Mouse (Mus musculus) midbrain, embryonic 16.5 days (tissue): ENCODE measurements around the gene Larp6. TPM values are rescaled to one million over a fixed set of nuclear protein-coding genes. Genes with fewer than 3 reads are reported as not detected.

Experiments used
- ATAC-seq: fragments of 200-750 bp; cut with Nextera tagmentation; 2 replicates; pipeline ENCODE4 v1.8.0; 2017; ENCODE audit warnings: moderate TSS enrichment
- H3K27ac ChIP-seq: fragments of 300-500 bp; sonication (generic); 2 replicates; pipeline ENCODE4 v1.5.1; 2014; ENCODE audit warnings: mild to moderate bottlenecking, low read length, mixed read lengths
- H3K27me3 ChIP-seq: fragments of 300-500 bp; sonication (generic); 2 replicates; pipeline ENCODE4 v1.6.1; 2014; ENCODE audit warnings: low read depth, low read length, mixed read lengths; ENCODE audit not compliant: control insufficient read depth, insufficient read depth
- H3K36me3 ChIP-seq: fragments of 300-500 bp; sonication (generic); 2 replicates; pipeline ENCODE4 v1.6.1; 2014; ENCODE audit warnings: mild to moderate bottlenecking, low read length, moderate library complexity, mixed read lengths; ENCODE audit not compliant: control insufficient read depth, insufficient read depth
- H3K4me1 ChIP-seq: fragments of 300-500 bp; sonication (generic); 2 replicates; pipeline ENCODE4 v1.6.1; 2014; ENCODE audit warnings: mild to moderate bottlenecking, low read length, mixed read lengths; ENCODE audit not compliant: control insufficient read depth, insufficient read depth
- H3K4me2 ChIP-seq: fragments of 300-500 bp; sonication (generic); 2 replicates; pipeline ENCODE4 v1.6.1; 2014; ENCODE audit warnings: mild to moderate bottlenecking, low read length, mixed read lengths
- H3K4me3 ChIP-seq: fragments of 300-500 bp; sonication (generic); 2 replicates; pipeline ENCODE4 v1.5.1; 2014; ENCODE audit warnings: low read depth, mild to moderate bottlenecking, low read length, moderate library complexity, mixed read lengths
- H3K9ac ChIP-seq: fragments of 300-500 bp; sonication (generic); 2 replicates; pipeline ENCODE4 v1.6.1; 2014; ENCODE audit warnings: low read depth, low read length, mixed read lengths
- H3K9me3 ChIP-seq: fragments of 300-500 bp; sonication (generic); replicated peaks from 2 replicates; pipeline ENCODE4 v1.6.1; 2014; ENCODE audit warnings: mild to moderate bottlenecking, low read length, mixed read lengths; ENCODE audit not compliant: control insufficient read depth, poor library complexity, severe bottlenecking
- WGBS: fragments of 180-500 bp; shearing (Covaris S2); extraction: QIAGEN DNeasy Blood & Tissue Kit; methylation state at CpG from one replicate; pipeline ENCODE4 v1.1.7; 2014; 5-methylcytosine and 5-hydroxymethylcytosine counted together
- polyA plus RNA-seq: library from polyadenylated mRNA; unstranded; fragments of >200 nt; fragmentation: Nextera tagmentation; extraction: Ambion mirVana; gene quantifications from 2 replicates; pipeline ENCODE4 v1.2.1, GENCODE M21; 2015

The Larp6 gene
- polyA plus RNA-seq, 1 experiment from 2014 or later, result 22.9 TPM

GRCm38 (mm10) chr9:60747672-60748071 is 34.9 kb downstream of the Larp6 start:
- no peaks in the 10 kb centered on the region for H3K36me3 ChIP-seq
- H3K9me3 ChIP-seq, result no peaks in the 10 kb centered on the region
- no peak overlapping the region for H3K9ac ChIP-seq
- no peak overlapping the region for H3K4me3 ChIP-seq
- H3K27ac ChIP-seq, result no peak overlapping the region
- no peaks in the 10 kb centered on the region for H3K4me1 ChIP-seq
- no peak overlapping the region for H3K4me2 ChIP-seq
- ATAC-seq, result no peak
- no peaks in the 10 kb centered on the region for H3K27me3 ChIP-seq
- WGBS, result 92% methylated on average over 5 of the region's 5 CpGs

DNA sequence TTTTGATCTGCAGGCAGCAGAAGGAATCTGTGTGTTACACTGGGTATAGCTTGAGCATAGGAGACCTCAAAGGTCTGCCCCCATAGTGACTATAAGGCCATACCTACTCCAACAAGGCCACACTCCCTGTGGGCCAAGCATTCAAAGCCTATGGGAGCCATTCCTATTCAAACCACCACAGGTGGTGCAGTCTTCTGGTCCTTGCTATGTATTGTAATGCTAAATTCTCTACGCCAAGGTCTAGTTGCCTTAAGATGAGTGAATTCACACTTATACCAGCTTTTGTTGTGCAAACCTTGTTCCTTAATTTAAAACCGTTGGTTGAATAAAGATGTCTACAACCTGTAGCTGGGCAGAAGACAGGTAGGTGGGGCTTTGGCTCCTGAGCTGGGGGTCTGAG is 35.4 kb downstream of the Larp6 start:
- 73% methylated on average over 2 of the region's 2 CpGs for WGBS
- H3K27ac ChIP-seq, result no peak overlapping the region
- no peaks in the 10 kb centered on the region for H3K36me3 ChIP-seq
- H3K4me1 ChIP-seq, result no peaks in the 10 kb centered on the region
- no peak for ATAC-seq
- no peak overlapping the region for H3K4me2 ChIP-seq
- H3K27me3 ChIP-seq, result no peaks in the 10 kb centered on the region
- H3K4me3 ChIP-seq, result no peak overlapping the region
- H3K9me3 ChIP-seq, result no peaks in the 10 kb centered on the region
- H3K9ac ChIP-seq, result no peak overlapping the region

DNA sequence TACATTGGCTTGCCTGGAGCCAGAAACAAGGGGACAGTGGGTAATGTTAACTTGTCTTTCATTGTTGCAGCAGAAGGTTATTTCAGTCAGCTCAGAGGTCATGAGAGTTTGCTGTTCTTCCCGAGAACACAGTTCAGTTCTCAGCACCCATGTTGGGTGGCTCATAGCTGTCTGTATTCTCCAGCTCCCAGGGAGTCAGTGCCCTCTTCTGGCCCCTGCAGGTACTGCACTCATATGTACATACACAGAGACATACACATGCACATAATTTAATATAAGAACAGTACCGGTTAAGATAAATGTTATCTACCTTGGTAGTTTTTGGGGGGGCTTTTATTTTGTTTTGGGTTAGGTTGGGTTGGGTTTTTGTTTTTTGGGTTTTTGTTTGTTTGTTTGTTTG is 36.3 kb downstream of the Larp6 start:
- Histone ChIP-seq H3K27me3 (no peaks in the 10 kb centered on the region), H3K27ac (no peak overlapping the region), H3K9me3 (no peaks in the 10 kb centered on the region), H3K9ac (no peak overlapping the region), H3K36me3 (no peaks in the 10 kb centered on the region), H3K4me3 (no peak overlapping the region), H3K4me2 (no peak overlapping the region), H3K4me1 (no peaks in the 10 kb centered on the region)
- ATAC-seq, result no peak
- 95% methylated on average over 2 of the region's 2 CpGs for WGBS

DNA sequence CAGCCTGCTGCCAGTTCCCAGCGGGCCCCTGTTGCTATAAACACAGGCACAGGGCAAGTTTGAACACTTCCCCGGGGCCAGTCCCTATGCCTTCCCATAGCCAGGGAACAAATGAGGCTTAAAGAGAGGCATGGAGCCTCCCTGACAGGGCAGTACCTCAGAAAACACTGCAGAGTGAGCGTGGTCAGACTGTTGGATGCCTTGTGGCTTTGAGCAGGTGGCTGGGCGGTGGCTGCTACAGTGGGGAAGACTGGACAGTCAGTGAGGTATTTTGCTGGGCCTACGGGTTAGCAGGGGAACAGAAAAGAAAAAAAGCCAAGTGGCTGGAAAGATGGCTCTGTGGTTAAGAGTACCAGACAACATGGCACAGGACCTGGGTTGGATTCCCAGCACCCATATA is 38.3 kb downstream of the Larp6 start:
- ATAC-seq, result no peak
- Histone ChIP-seq H3K36me3 (no peaks in the 10 kb centered on the region), H3K4me2 (no peak overlapping the region), H3K27me3 (no peaks in the 10 kb centered on the region), H3K9ac (no peak overlapping the region), H3K9me3 (no peaks in the 10 kb centered on the region), H3K4me1 (no peaks in the 10 kb centered on the region), H3K27ac (no peak overlapping the region), H3K4me3 (no peak overlapping the region)
- 91% methylated on average over 5 of the region's 5 CpGs for WGBS

GRCm38 (mm10) chr9:60751971-60752370 is 39.2 kb downstream of the Larp6 start:
- ATAC-seq, result no peak
- H3K4me3 ChIP-seq, result no peak overlapping the region
- no peak overlapping the region for H3K4me2 ChIP-seq
- H3K4me1 ChIP-seq, result no peaks in the 10 kb centered on the region
- H3K9ac ChIP-seq, result no peak overlapping the region
- no peak overlapping the region for H3K27ac ChIP-seq
- H3K36me3 ChIP-seq, result no peaks in the 10 kb centered on the region
- 79% methylated on average over 6 of the region's 6 CpGs for WGBS
- H3K9me3 ChIP-seq, result no peaks in the 10 kb centered on the region
- no peaks in the 10 kb centered on the region for H3K27me3 ChIP-seq

DNA sequence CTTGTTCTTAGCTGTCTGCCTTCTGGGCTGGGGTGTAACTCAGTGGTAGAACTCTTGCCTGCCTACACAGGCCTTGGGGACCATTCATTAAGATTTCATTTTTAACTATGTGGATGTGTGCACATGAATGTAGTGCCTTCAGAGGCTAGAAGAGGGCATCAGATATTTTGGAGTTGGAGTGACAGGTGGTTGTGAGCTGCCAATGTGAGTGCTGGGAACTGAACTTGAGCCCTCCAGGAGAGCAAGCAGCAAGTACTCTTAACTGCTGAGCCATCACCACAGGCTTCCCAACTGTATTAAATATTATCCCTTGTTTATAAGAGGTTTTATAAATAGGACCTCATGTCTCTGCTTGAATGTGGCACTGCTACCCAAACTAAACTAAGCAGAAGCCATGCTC is 39.8 kb downstream of the Larp6 start:
- H3K27ac ChIP-seq, result no peak overlapping the region
- H3K9ac ChIP-seq, result no peak overlapping the region
- no peaks in the 10 kb centered on the region for H3K9me3 ChIP-seq
- ATAC-seq, result no peak
- H3K4me1 ChIP-seq, result no peaks in the 10 kb centered on the region
- H3K36me3 ChIP-seq, result no peaks in the 10 kb centered on the region
- no peak overlapping the region for H3K4me2 ChIP-seq
- H3K27me3 ChIP-seq, result no peaks in the 10 kb centered on the region
- no peak overlapping the region for H3K4me3 ChIP-seq

DNA sequence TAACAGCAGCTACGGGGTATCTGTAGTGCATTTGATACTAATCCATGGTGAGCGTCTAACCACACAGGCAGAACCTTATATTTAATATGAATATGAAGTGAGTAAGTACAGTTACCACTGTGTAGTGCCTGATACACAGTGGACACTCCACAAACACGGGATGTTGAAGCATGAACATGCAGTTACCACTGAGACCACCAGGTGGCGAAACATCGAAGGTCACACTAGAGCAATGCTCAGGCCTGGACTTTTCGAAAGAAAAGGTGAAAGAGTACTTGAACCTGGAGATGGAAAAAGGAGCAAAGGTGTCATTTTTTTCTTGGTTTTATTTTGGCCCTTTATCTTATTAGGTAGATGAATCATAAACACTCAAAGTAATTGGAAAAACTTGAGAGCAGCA is 43.5 kb downstream of the Larp6 start:
- Histone ChIP-seq H3K27ac (no peak overlapping the region), H3K4me1 (no peaks in the 10 kb centered on the region), H3K9me3 (no peaks in the 10 kb centered on the region), H3K4me3 (no peak overlapping the region), H3K27me3 (no peaks in the 10 kb centered on the region), H3K36me3 (no peaks in the 10 kb centered on the region), H3K9ac (no peak overlapping the region), H3K4me2 (no peak overlapping the region)
- 33% methylated on average over 6 of the region's 6 CpGs for WGBS
- ATAC-seq, result no peak

DNA sequence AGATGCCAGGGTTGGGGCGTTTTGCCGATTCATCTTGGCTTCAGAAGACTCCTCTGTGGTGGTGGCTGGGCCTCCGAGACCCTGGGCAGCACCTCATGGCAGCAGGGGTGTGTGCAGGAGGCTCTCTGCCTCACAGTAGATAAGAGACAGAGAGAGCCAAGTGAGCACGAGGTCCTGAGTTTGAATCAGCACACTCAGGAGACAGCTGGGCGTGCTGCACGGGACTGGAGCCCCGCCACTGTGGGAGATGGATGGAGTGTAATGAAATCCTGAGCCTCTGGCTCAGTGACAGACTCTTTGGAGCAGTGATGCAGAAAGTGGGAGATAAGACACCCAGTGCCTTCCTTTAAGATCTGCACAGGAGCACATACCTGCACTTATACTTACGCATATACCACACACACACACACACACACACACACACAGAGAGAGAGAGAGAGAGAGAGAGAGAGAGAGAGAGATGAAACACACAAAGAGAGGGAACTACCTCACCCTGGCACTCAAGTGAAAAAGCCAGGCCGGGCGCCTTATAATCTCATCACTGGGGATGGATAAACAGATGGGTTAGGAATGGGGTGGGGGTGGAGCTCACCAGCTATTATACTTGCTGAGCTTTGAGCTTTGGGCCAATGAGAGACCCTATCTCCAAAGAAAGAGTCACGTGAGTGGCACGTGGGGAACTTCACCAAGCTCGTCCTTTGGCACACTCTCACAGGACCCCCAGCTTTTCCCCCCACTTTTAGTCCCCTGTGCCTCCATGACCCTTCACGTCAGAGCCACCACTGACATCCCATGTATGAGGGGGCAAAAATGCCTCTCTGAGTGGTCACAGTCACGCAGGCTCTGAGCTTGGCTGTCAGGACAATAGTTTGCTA is 44.3 kb downstream of the Larp6 start:
- H3K9me3 ChIP-seq, result no peaks in the 10 kb centered on the region
- H3K4me3 ChIP-seq, result no peak overlapping the region
- H3K4me2 ChIP-seq, result no peak overlapping the region
- no peak overlapping the region for H3K27ac ChIP-seq
- H3K27me3 ChIP-seq, result no peaks in the 10 kb centered on the region
- ATAC-seq, result no peak
- WGBS, result 73% methylated on average over 15 of the region's 15 CpGs
- no peaks in the 10 kb centered on the region for H3K4me1 ChIP-seq
- H3K9ac ChIP-seq, result no peak overlapping the region
- no peaks in the 10 kb centered on the region for H3K36me3 ChIP-seq

DNA sequence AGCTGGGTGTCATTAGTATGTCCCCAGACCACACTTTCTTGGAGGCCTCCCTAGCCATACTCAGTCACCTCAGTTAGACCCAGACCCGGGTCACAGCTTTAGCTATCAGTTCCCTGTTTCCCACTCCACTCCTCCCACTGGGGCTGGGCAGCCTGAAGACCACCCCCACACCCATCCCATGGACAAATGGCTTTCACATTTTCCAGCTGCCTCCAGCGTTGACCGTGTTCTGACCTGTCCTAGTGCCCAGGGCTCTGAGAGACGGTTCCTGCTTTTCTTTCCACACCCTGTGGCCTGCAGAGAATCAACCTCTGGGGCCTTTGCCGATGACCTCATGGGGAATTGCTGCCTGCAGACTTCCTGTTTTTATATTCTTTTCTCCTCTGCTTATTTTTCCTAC is 45.0 kb downstream of the Larp6 start:
- Histone ChIP-seq H3K36me3 (no peaks in the 10 kb centered on the region), H3K4me1 (no peaks in the 10 kb centered on the region), H3K4me3 (no peak overlapping the region), H3K9me3 (no peaks in the 10 kb centered on the region), H3K9ac (no peak overlapping the region), H3K27me3 (no peaks in the 10 kb centered on the region), H3K4me2 (no peak overlapping the region), H3K27ac (no peak overlapping the region)
- ATAC-seq, result no peak
- 63% methylated on average over 5 of the region's 5 CpGs for WGBS
